8 mouse cellular contexts compared by ENCODE assay signal in genomic region chr14:73388546-73388945, GRCm38 (mm10). TPM values are rescaled to one million over a fixed set of nuclear protein-coding genes. Genes with fewer than 3 reads are reported as not detected.
DNase-seq lines count a peak whose midpoint lies in the region; ATAC-seq and TF ChIP-seq lines count a peak whose summit lies in the region.

No protein-coding gene starts in this region.

- no peaks in the 10 kb centered on the region for H3K9me3 ChIP-seq in forebrain, embryonic 11.5 days (ENCODE audit: control insufficient read depth, low read length)

- no peak overlapping the region for H3K4me3 ChIP-seq in thymus, adult 2 months (ENCODE audit: control insufficient read depth, insufficient read depth, low read length)
- H3K4me3 ChIP-seq in kidney, adult 2 months (ENCODE audit: insufficient read depth, low read depth, low read length) = no peak overlapping the region
- no peak overlapping the region for H3K4me3 ChIP-seq in forebrain, embryonic 11.5 days (ENCODE audit: low read depth, low read length)

- H3K9ac ChIP-seq in forebrain, embryonic 11.5 days (ENCODE audit: low read length) = no peak overlapping the region

- H3K27me3 ChIP-seq in thymus, adult 2 months (ENCODE audit: control insufficient read depth, insufficient read depth, low read length) = no peaks in the 10 kb centered on the region
- no peaks in the 10 kb centered on the region for H3K27me3 ChIP-seq in kidney, adult 2 months (replicated peaks; ENCODE audit: control insufficient read depth, insufficient read depth, low read length)
- no peaks in the 10 kb centered on the region for H3K27me3 ChIP-seq in forebrain, embryonic 11.5 days (ENCODE audit: control insufficient read depth, insufficient read depth, low read length)

- peak overlapping the region; percentile 81 for H3K27ac ChIP-seq in thymus, adult 2 months (ENCODE audit: control insufficient read depth, insufficient read depth, low read length)
- H3K27ac ChIP-seq in kidney, adult 2 months (ENCODE audit: insufficient read depth, low read depth, low read length) = peak overlapping the region; percentile 96
- no peak overlapping the region for H3K27ac ChIP-seq in forebrain, embryonic 11.5 days (ENCODE audit: low read depth, low read length)

- DNase-seq in thymus, adult 2 months = no peak
- DNase-seq in thymus, adult 18-20 months = no peak
- DNase-seq in fibroblast of lung, adult 2 months (ENCODE audit: low read depth) = peak; percentile 97
- peak; percentile 86 for DNase-seq in kidney, adult 2 months
- DNase-seq in lung, postnatal 4 days = peak; percentile 56 to 57
- no peak for DNase-seq in right cerebral cortex, adult 18-20 months
- no peak for DNase-seq in frontal cortex, postnatal 10 days (ENCODE audit: low spot score in 2 of 2)
- DNase-seq in forebrain, embryonic 11.5 days (ENCODE audit: low spot score) = no peak

- WGBS in thymus, adult 2 months = 40% methylated on average over 7 of the region's 7 CpGs
- 13% methylated on average over 7 of the region's 7 CpGs for WGBS in kidney, adult 2 months
- WGBS in forebrain, embryonic 11.5 days = 58% methylated on average over 7 of the region's 7 CpGs

- no peak for TF ChIP-seq POLR2A in thymus, adult 2 months (IDR thresholded peaks at IDR 0.05; ENCODE audit: control insufficient read depth, extremely low read depth, insufficient read depth, low read length, poor library complexity)
- no peak for TF ChIP-seq POLR2A in kidney, adult 2 months (IDR thresholded peaks at IDR 0.05; ENCODE audit: low read depth, low read length)

- H3K4me1 ChIP-seq in thymus, adult 2 months (replicated peaks; ENCODE audit: control insufficient read depth, insufficient read depth, low read length) = peaks cover 23% of the 10 kb centered on the region
- peaks cover 22% of the 10 kb centered on the region for H3K4me1 ChIP-seq in kidney, adult 2 months (ENCODE audit: control insufficient read depth, insufficient read depth, low read length)
- H3K4me1 ChIP-seq in forebrain, embryonic 11.5 days (replicated peaks; ENCODE audit: control insufficient read depth, insufficient read depth, low read length) = no peaks in the 10 kb centered on the region

- H3K4me2 ChIP-seq in forebrain, embryonic 11.5 days (ENCODE audit: low read depth, low read length, severe bottlenecking) = no peak overlapping the region

- no peaks in the 10 kb centered on the region for H3K36me3 ChIP-seq in thymus, adult 2 months (ENCODE audit: control insufficient read depth, insufficient read depth, low read length)
- no peaks in the 10 kb centered on the region for H3K36me3 ChIP-seq in kidney, adult 2 months (ENCODE audit: control insufficient read depth, insufficient read depth, low read length)
- no peaks in the 10 kb centered on the region for H3K36me3 ChIP-seq in forebrain, embryonic 11.5 days (ENCODE audit: control insufficient read depth, insufficient read depth, low read length)

- ATAC-seq in forebrain, embryonic 11.5 days (replicated peaks; ENCODE audit: low FRiP score) = no peak

- no peak for TF ChIP-seq CTCF in thymus, adult 2 months (IDR thresholded peaks at IDR 0.05; ENCODE audit: borderline replicate concordance, control insufficient read depth, extremely low read depth, insufficient read depth, low read length, poor library complexity)
- TF ChIP-seq CTCF in kidney, adult 2 months (conservative IDR thresholded peaks at IDR 0.05; ENCODE audit: insufficient read depth, insufficient read length, low read depth, low read length) = no peak

RNA-seq across cellular contexts. Expression of gene Itm2b, which starts 3.5 kb away (rescaled TPM):
- polyA plus RNA-seq in thymus, adult 2 months (2012; rRNA removed) = 859 and 985 TPM in 2 replicates
- 2,034 and 2,219 TPM in 2 replicates for polyA plus RNA-seq in kidney, adult 2 months (2012; rRNA removed)
- polyA plus RNA-seq in forebrain, embryonic 11.5 days (2014; fragmentation: Nextera tagmentation; extraction: Ambion mirVana) = 270 and 292 TPM in 2 replicates

Comparison
In these comparisons a context has a peak if more than half of its experiments do, and no peak if none do; other contexts are left out.
1. DNase-seq: peak in fibroblast of lung, adult 2 months (single experiment), kidney, adult 2 months (single experiment) and lung, postnatal 4 days (2 of 2); none in thymus, adult 2 months (single experiment), thymus, adult 18-20 months (0 of 2), right cerebral cortex, adult 18-20 months (single experiment), frontal cortex, postnatal 10 days (0 of 2) and forebrain, embryonic 11.5 days (single experiment).